Mouse (Mus musculus): ENCODE data around the gene Rps12-ps3. TPM values are rescaled to one million over a fixed set of nuclear protein-coding genes. Genes with fewer than 3 reads are reported as not detected.

Rps12-ps3 gene
- polyA plus RNA-seq, 1 experiment from 2014 or later, result 13.5 TPM

Other genes with a start within 250 kb of the Rps12-ps3 start
- 6.0 and 6.2 TPM in 2 replicates for gene Shtn1, start 246.2 kb upstream of the Rps12-ps3 start, polyA plus RNA-seq (2014; fragmentation: Nextera tagmentation; extraction: Ambion mirVana)
- gene Vax1, start 152.2 kb upstream of the Rps12-ps3 start, polyA plus RNA-seq (2014; fragmentation: Nextera tagmentation; extraction: Ambion mirVana), result 5.8 and 6.0 TPM in 2 replicates
- gene Kcnk18, start 103.1 kb upstream of the Rps12-ps3 start, polyA plus RNA-seq (2014; fragmentation: Nextera tagmentation; extraction: Ambion mirVana), result not detected in 2 replicates
- gene Slc18a2, start 61.4 kb upstream of the Rps12-ps3 start, polyA plus RNA-seq (2014; fragmentation: Nextera tagmentation; extraction: Ambion mirVana), result 19.3 and 19.7 TPM in 2 replicates
- 17.6 and 18.8 TPM in 2 replicates for gene Pdzd8, start 23.5 kb downstream of the Rps12-ps3 start, polyA plus RNA-seq (2014; fragmentation: Nextera tagmentation; extraction: Ambion mirVana)
- 75.6 and 78.9 TPM in 2 replicates for gene Emx2, start 136.1 kb downstream of the Rps12-ps3 start, polyA plus RNA-seq (2014; fragmentation: Nextera tagmentation; extraction: Ambion mirVana)

Measured in forebrain, embryonic 11.5 days (tissue).